In genomic region chr3:122169616-122170178, GRCm38 (mm10) we compare ENCODE assay signal across 7 mouse cellular contexts.
DNase-seq lines count a peak whose midpoint lies in the region; ATAC-seq lines count a peak whose summit lies in the region.

No protein-coding gene starts in this region.

- peak; percentile 62 for ATAC-seq in CD4-positive, CD25-positive, alpha-beta regulatory T cell, adult 4 months

- intact Hi-C loops in gastrocnemius, postnatal 36 days (cut with DNase I) = no loop called here

- peak; percentile 32 for DNase-seq in Muller cell, postnatal 12 days (ENCODE audit: inconsistent ontology term)
- peak; percentile 84 for DNase-seq in cerebellum, adult 8-10 months
- peak; percentile 19 to 52 for DNase-seq in gastrocnemius, postnatal 36 days
- peak; percentile 78 to 92 for DNase-seq in kidney, postnatal 36 days
- peak; percentile 61 for DNase-seq in lung, postnatal 25 days (ENCODE audit: low spot score)
- DNase-seq in skeletal muscle tissue, adult 2 months (ENCODE audit: low read depth, low spot score) = peak; percentile 27

Comparison
In these comparisons a context has a peak if more than half of its experiments do, and no peak if none do; other contexts are left out.
1. Peak in every context shown above with its lines: DNase-seq and ATAC-seq.
2. DNase-seq: peak in every context shown above with its lines; median percentile 85 in kidney, postnatal 36 days; 84 in cerebellum, adult 8-10 months; 61 in lung, postnatal 25 days; 36 in gastrocnemius, postnatal 36 days; 32 in Muller cell, postnatal 12 days; 27 in skeletal muscle tissue, adult 2 months.